Mouse (Mus musculus) midbrain, embryonic 16.5 days (tissue): ENCODE data around the gene Gm8897. TPM values are rescaled to one million over a fixed set of nuclear protein-coding genes. Genes with fewer than 3 reads are reported as not detected.
"Not testable (repeated sequence)": the region's sequence is repeated elsewhere in the genome, so short reads cannot be mapped to it uniquely, and the experiment has no call there.

Experiments
- ATAC-seq: fragments of 200-750 bp; cut with Nextera tagmentation; 2 replicates; pipeline ENCODE4 v1.8.0; 2017; ENCODE audit warnings: moderate TSS enrichment
- H3K27ac ChIP-seq: fragments of 300-500 bp; sonication (generic); 2 replicates; pipeline ENCODE4 v1.5.1; 2014; ENCODE audit warnings: mild to moderate bottlenecking, low read length, mixed read lengths
- H3K27me3 ChIP-seq: fragments of 300-500 bp; sonication (generic); 2 replicates; pipeline ENCODE4 v1.6.1; 2014; ENCODE audit warnings: low read depth, low read length, mixed read lengths; ENCODE audit not compliant: control insufficient read depth, insufficient read depth
- H3K36me3 ChIP-seq: fragments of 300-500 bp; sonication (generic); 2 replicates; pipeline ENCODE4 v1.6.1; 2014; ENCODE audit warnings: mild to moderate bottlenecking, low read length, moderate library complexity, mixed read lengths; ENCODE audit not compliant: control insufficient read depth, insufficient read depth
- H3K4me1 ChIP-seq: fragments of 300-500 bp; sonication (generic); 2 replicates; pipeline ENCODE4 v1.6.1; 2014; ENCODE audit warnings: mild to moderate bottlenecking, low read length, mixed read lengths; ENCODE audit not compliant: control insufficient read depth, insufficient read depth
- H3K4me2 ChIP-seq: fragments of 300-500 bp; sonication (generic); 2 replicates; pipeline ENCODE4 v1.6.1; 2014; ENCODE audit warnings: mild to moderate bottlenecking, low read length, mixed read lengths
- H3K4me3 ChIP-seq: fragments of 300-500 bp; sonication (generic); 2 replicates; pipeline ENCODE4 v1.5.1; 2014; ENCODE audit warnings: low read depth, mild to moderate bottlenecking, low read length, moderate library complexity, mixed read lengths
- H3K9ac ChIP-seq: fragments of 300-500 bp; sonication (generic); 2 replicates; pipeline ENCODE4 v1.6.1; 2014; ENCODE audit warnings: low read depth, low read length, mixed read lengths
- H3K9me3 ChIP-seq: fragments of 300-500 bp; sonication (generic); replicated peaks from 2 replicates; pipeline ENCODE4 v1.6.1; 2014; ENCODE audit warnings: mild to moderate bottlenecking, low read length, mixed read lengths; ENCODE audit not compliant: control insufficient read depth, poor library complexity, severe bottlenecking
- WGBS: fragments of 180-500 bp; shearing (Covaris S2); extraction: QIAGEN DNeasy Blood & Tissue Kit; methylation state at CpG from one replicate; pipeline ENCODE4 v1.1.7; 2014; 5-methylcytosine and 5-hydroxymethylcytosine counted together
- polyA plus RNA-seq: library from polyadenylated mRNA; unstranded; fragments of >200 nt; fragmentation: Nextera tagmentation; extraction: Ambion mirVana; gene quantifications from 2 replicates; pipeline ENCODE4 v1.2.1, GENCODE M21; 2015

Gm8897 gene
- not detected in 2 replicates for polyA plus RNA-seq

DNA sequence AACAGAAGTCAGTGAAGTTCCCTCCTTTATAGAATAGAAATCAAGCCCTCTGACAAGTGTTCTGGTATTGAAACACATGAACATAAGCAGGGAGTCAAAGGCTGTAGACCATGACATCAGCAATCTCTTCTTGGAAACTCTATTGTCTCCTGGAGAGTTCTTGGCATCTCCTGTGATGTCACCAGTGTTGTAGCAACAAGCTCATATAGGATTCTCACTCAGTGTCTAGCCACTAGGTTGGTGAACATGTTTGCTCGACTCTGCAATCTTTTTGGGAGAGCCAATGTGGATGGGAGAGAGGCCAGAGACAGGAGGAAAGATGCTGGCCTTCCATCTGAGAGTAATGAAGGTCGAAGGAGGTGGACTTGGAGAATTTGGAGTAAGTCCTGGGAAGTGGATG lies at the start of gene Gm8897:
Gene Gm8897, plus strand, starts transcription at position 301 of the 400 bp plus-strand sequence.
- H3K4me2 ChIP-seq, H3K27ac ChIP-seq, H3K9me3 ChIP-seq, H3K4me1 ChIP-seq, H3K27me3 ChIP-seq, H3K9ac ChIP-seq, H3K4me3 ChIP-seq, ATAC-seq, H3K36me3 ChIP-seq: not testable (repeated sequence)
- WGBS = 67% methylated on average over 1 of the region's 2 CpGs

DNA sequence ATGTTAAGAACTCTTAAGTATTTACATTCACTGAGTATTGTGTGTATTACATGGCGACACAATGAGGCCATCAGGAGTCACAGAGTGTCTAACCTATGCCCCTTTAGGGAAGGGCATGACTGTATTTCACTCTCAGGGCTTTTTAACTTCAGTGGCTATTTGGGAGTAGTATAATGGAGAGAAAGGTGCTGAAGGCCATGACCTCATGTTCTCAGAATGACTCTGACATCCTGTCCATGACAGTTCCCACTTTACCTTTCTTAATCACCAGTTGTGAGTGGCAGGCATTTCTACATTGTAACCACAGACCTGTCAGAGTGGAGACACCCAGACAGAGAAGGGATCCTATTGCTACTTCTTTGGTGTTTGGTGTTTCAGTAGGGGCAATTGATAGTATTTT lies 473 bp downstream of the Gm8897 start:
- ATAC-seq, H3K27me3 ChIP-seq, H3K4me3 ChIP-seq, H3K4me2 ChIP-seq, H3K36me3 ChIP-seq, H3K9ac ChIP-seq, H3K4me1 ChIP-seq, H3K27ac ChIP-seq, H3K9me3 ChIP-seq: not testable (repeated sequence)
- WGBS = 64% methylated on average over 1 of the region's 1 CpGs

Other genes with a start within 250 kb of the Gm8897 start
- gene Gm5861, start 233.3 kb upstream of the Gm8897 start, polyA plus RNA-seq = not detected in 2 replicates
- not detected in 2 replicates for gene Gm8890, start 160.4 kb upstream of the Gm8897 start, polyA plus RNA-seq
- gene Speer1, start 74.9 kb upstream of the Gm8897 start, polyA plus RNA-seq = not detected in 2 replicates
- not detected in 2 replicates for gene Gm8906, start 86.3 kb downstream of the Gm8897 start, polyA plus RNA-seq
- not detected in 2 replicates for gene Gm6460, start 178.5 kb downstream of the Gm8897 start, polyA plus RNA-seq